Mouse (Mus musculus) C2C12 (cell line): Measurements from ENCODE around the gene Ddx43.

ENCODE experiments used
- CEBPB ChIP-seq: IDR thresholded peaks from one replicate; pipeline ENCODE4 v1.6.1; 2011; ENCODE audit warnings: low read depth, mild to moderate bottlenecking, control low read depth, moderate library complexity
- CTCF ChIP-seq: IDR thresholded peaks from one replicate; pipeline ENCODE4 v1.5.1; 2011; ENCODE audit not compliant: control insufficient read depth, insufficient read depth, insufficient read length
- FOSL1 ChIP-seq: IDR thresholded peaks from one replicate; pipeline ENCODE4 v1.8.0; 2011; ENCODE audit warnings: mild to moderate bottlenecking, low read length; ENCODE audit not compliant: poor library complexity, insufficient read depth, severe bottlenecking
- MYOG ChIP-seq: IDR thresholded peaks from one replicate; pipeline ENCODE4 v1.6.1; 2011; ENCODE audit not compliant: control insufficient read depth, insufficient read length; ENCODE audit errors: extremely low read depth
- USF1 ChIP-seq: IDR thresholded peaks from one replicate; pipeline ENCODE4 v1.6.1; 2011; ENCODE audit warnings: low read depth, mild to moderate bottlenecking, control low read depth, moderate library complexity

GRCm38 (mm10) chr9:78393741-78394140 is 1.8 kb upstream of the Ddx43 start:
- TF ChIP-seq CTCF: no peak
- no peak for TF ChIP-seq MYOG
- TF ChIP-seq USF1: no peak
- TF ChIP-seq FOSL1: no peak
- no peak for TF ChIP-seq CEBPB
